Mouse (Mus musculus) CH12.LX (cell line): ENCODE results near the gene Rac1. TPM values are rescaled to one million over a fixed set of nuclear protein-coding genes. Genes with fewer than 3 reads are reported as not detected.

Experiments
- DNase-seq: peaks from one replicate; pipeline ENCODE4 v3.0.0-alpha.2; 2013; ENCODE audit errors: extremely low read depth
- H3K27ac ChIP-seq: 2 replicates; pipeline ENCODE4 v1.5.1; 2012; ENCODE audit warnings: low read depth, mild to moderate bottlenecking, control low read depth, moderate library complexity; ENCODE audit not compliant: insufficient read depth
- H3K27me3 ChIP-seq: replicated peaks from 2 replicates; pipeline ENCODE3; 2012; ENCODE audit warnings: inconsistent platforms
- H3K36me3 ChIP-seq, 2 experiments: replicated peaks in 1 of 2; 2 replicates each; pipeline versions ENCODE3 to v1.6.1; 2012; ENCODE audit warnings: inconsistent platforms in 1 of 2, low read length in 1 of 2, mild to moderate bottlenecking in 1 of 2, mixed read lengths in 1 of 2, moderate library complexity in 1 of 2; ENCODE audit not compliant: control insufficient read depth in 1 of 2, insufficient read depth in 1 of 2
- H3K4me1 ChIP-seq, 2 experiments: 2 replicates each; pipeline ENCODE4 v1.6.1; 2012; ENCODE audit warnings: inconsistent platforms in 1 of 2, moderate library complexity in 1 of 2; ENCODE audit not compliant: insufficient read depth in 2 of 2, control insufficient read depth in 1 of 2
- H3K4me2 ChIP-seq: 2 replicates; pipeline ENCODE4 v1.6.1; 2012; ENCODE audit warnings: low read depth, mild to moderate bottlenecking, control low read depth; ENCODE audit not compliant: poor library complexity, insufficient read depth, severe bottlenecking
- H3K4me3 ChIP-seq, 3 experiments: fragments of 150-350 bp in 1 of 3; sonication (generic) in 1 of 3; replicated peaks in 1 of 3; 2 replicates each; pipeline versions ENCODE3 to v1.5.1; 2011 to 2012; ENCODE audit warnings: low read depth in 2 of 3, low read length in 2 of 3, mild to moderate bottlenecking in 2 of 3, moderate library complexity in 2 of 3, control low read depth in 1 of 3, improper control_type of control experiment in 1 of 3, inconsistent platforms in 1 of 3, mixed read lengths in 1 of 3; ENCODE audit not compliant: poor library complexity in 1 of 3
- H3K79me2 ChIP-seq: replicated peaks from 2 replicates; pipeline ENCODE4 v1.6.1; 2012; ENCODE audit warnings: mild to moderate bottlenecking, moderate library complexity; ENCODE audit not compliant: control insufficient read depth, poor library complexity, insufficient read depth, severe bottlenecking; ENCODE audit errors: extremely low read depth
- H3K9ac ChIP-seq: 2 replicates; pipeline ENCODE4 v1.6.1; 2012; ENCODE audit warnings: low read depth, mild to moderate bottlenecking, control low read depth, moderate library complexity; ENCODE audit not compliant: insufficient read depth
- H3K9me3 ChIP-seq: replicated peaks from 2 replicates; pipeline ENCODE3; 2012; ENCODE audit warnings: low read length, inconsistent platforms, mixed read lengths
- BHLHE40 ChIP-seq: IDR thresholded peaks from 2 replicates; pipeline ENCODE4 v1.6.1; 2011; ENCODE audit warnings: mild to moderate bottlenecking, low read depth, low read length, improper control_type of control experiment
- CHD1 ChIP-seq: IDR thresholded peaks from 2 replicates; pipeline ENCODE4 v1.6.1; 2012; ENCODE audit warnings: low read depth, low read length, improper control_type of control experiment, inconsistent platforms
- CHD2 ChIP-seq: IDR thresholded peaks from 2 replicates; pipeline ENCODE4 v1.6.1; 2011; ENCODE audit warnings: low read length, improper control_type of control experiment
- CTCF ChIP-seq, 2 experiments: IDR thresholded peaks in 1 of 2; conservative IDR thresholded peaks in 1 of 2; 2 replicates each; pipeline ENCODE4 v1.5.1; 2011 to 2012; ENCODE audit warnings: low read depth in 2 of 2, low read length in 2 of 2, improper control_type of control experiment in 1 of 2, inconsistent platforms in 1 of 2, mild to moderate bottlenecking in 1 of 2, moderate library complexity in 1 of 2
- E2F4 ChIP-seq: IDR thresholded peaks from 2 replicates; pipeline ENCODE4 v1.6.1; 2011; ENCODE audit warnings: low read depth, low read length, improper control_type of control experiment; ENCODE audit not compliant: insufficient replicate concordance
- EP300 ChIP-seq: IDR thresholded peaks from 2 replicates; pipeline ENCODE4 v1.6.1; 2011; ENCODE audit warnings: low read length, improper control_type of control experiment
- GABPA ChIP-seq: IDR thresholded peaks from 2 replicates; pipeline ENCODE4 v1.6.1; 2012; ENCODE audit warnings: low read depth, low read length, improper control_type of control experiment, inconsistent platforms; ENCODE audit not compliant: insufficient replicate concordance
- HCFC1 ChIP-seq: IDR thresholded peaks from 2 replicates; pipeline ENCODE4 v1.6.1; 2012; ENCODE audit warnings: low read depth, mild to moderate bottlenecking, inconsistent platforms, low read length, improper control_type of control experiment
- JUN ChIP-seq: IDR thresholded peaks from 2 replicates; pipeline ENCODE4 v1.6.1; 2011; ENCODE audit warnings: low read depth, mild to moderate bottlenecking, low read length, improper control_type of control experiment, moderate library complexity; ENCODE audit not compliant: insufficient read depth
- JUND ChIP-seq: conservative IDR thresholded peaks from 2 replicates; pipeline ENCODE4 v1.6.1; 2011; ENCODE audit warnings: low read depth, low read length, improper control_type of control experiment
- MAX ChIP-seq: IDR thresholded peaks from 2 replicates; pipeline ENCODE4 v1.6.1; 2011; ENCODE audit warnings: low read length, improper control_type of control experiment
- MEF2A ChIP-seq: IDR thresholded peaks from 2 replicates; pipeline ENCODE4 v1.6.1; 2014; ENCODE audit warnings: low read depth, mild to moderate bottlenecking, inconsistent platforms, low read length, improper control_type of control experiment, borderline replicate concordance
- MXI1 ChIP-seq: IDR thresholded peaks from 2 replicates; pipeline ENCODE4 v1.6.1; 2011; ENCODE audit warnings: mild to moderate bottlenecking, low read depth, low read length, improper control_type of control experiment
- MYC ChIP-seq: IDR thresholded peaks from 2 replicates; pipeline ENCODE4 v1.6.1; 2011; ENCODE audit warnings: low read depth, mild to moderate bottlenecking, improper control_type of control experiment, low read length
- NRF1 ChIP-seq: IDR thresholded peaks from 2 replicates; pipeline ENCODE4 v1.6.1; 2014; ENCODE audit warnings: low read depth, mild to moderate bottlenecking, inconsistent platforms, low read length, improper control_type of control experiment, moderate library complexity
- PAX5 ChIP-seq: IDR thresholded peaks from 2 replicates; pipeline ENCODE4 v1.6.1; 2012; ENCODE audit warnings: low read length, inconsistent platforms, mixed read lengths
- POLR2A ChIP-seq: IDR thresholded peaks from 2 replicates; pipeline ENCODE4 v1.6.1; 2011; ENCODE audit warnings: low read depth, mild to moderate bottlenecking, improper control_type of control experiment, low read length
- POLR2AphosphoS2 ChIP-seq: IDR thresholded peaks from 2 replicates; pipeline ENCODE4 v1.6.1; 2011; ENCODE audit warnings: low read depth, low read length, improper control_type of control experiment
- TBP ChIP-seq: conservative IDR thresholded peaks from 2 replicates; pipeline ENCODE4 v1.6.1; 2011; ENCODE audit warnings: low read depth, low read length, improper control_type of control experiment
- TCF12 ChIP-seq: IDR thresholded peaks from 2 replicates; pipeline ENCODE4 v1.6.1; 2014; ENCODE audit warnings: low read depth, mild to moderate bottlenecking, inconsistent platforms, low read length, improper control_type of control experiment
- UBTF ChIP-seq: IDR thresholded peaks from 2 replicates; pipeline ENCODE4 v1.6.1; 2012; ENCODE audit warnings: low read depth, mild to moderate bottlenecking, inconsistent platforms, low read length, improper control_type of control experiment, moderate library complexity
- USF2 ChIP-seq: conservative IDR thresholded peaks from 2 replicates; pipeline ENCODE4 v1.6.1; 2011; ENCODE audit warnings: low read depth, low read length, improper control_type of control experiment
- ZKSCAN1 ChIP-seq: IDR thresholded peaks from 2 replicates; pipeline ENCODE4 v1.6.1; 2012; ENCODE audit warnings: low read depth, inconsistent platforms, low read length, improper control_type of control experiment, borderline replicate concordance
- ZNF384 ChIP-seq: IDR thresholded peaks from 2 replicates; pipeline ENCODE4 v1.6.1; 2012; ENCODE audit warnings: low read depth, low read length, improper control_type of control experiment, inconsistent platforms
- dilution Hi-C: fragments of 300-500 bp; cut with MboI; formaldehyde crosslinking; loops from 2 replicates; pipeline ENCODE4 v1.14.3; 2020; ENCODE audit warnings: low sequenced_read_pairs; ENCODE audit not compliant: extremely low pct_unique_long_range_greater_than_20kb, extremely low pct_ligation_motif_present
- in situ Hi-C: fragments of 300-500 bp; cut with MboI; formaldehyde crosslinking; loops from 3 replicates; pipeline ENCODE4 v1.14.3; 2019; ENCODE audit warnings: low sequenced_read_pairs, low pct_ligation_motif_present, low pct_unique_long_range_greater_than_20kb, mixed read lengths
- polyA plus RNA-seq: library from polyadenylated mRNA; unstranded; fragments of >175 nt; gene quantifications from 2 replicates; pipeline ENCODE4 v1.2.1, GENCODE M21; 2012; ENCODE audit warnings: low read depth; ENCODE audit not compliant: insufficient read length
- total RNA-seq, 2 experiments: library from RNA; depleted of rRNA; stranded (reverse); fragments of 300-350 nt in 1 of 2; fragments of >200 nt in 1 of 2; gene quantifications; 2 replicates each; pipeline ENCODE4 v1.2.3; 2012 to 2014

Gene Rac1
- total and polyA plus RNA-seq, 3 experiments, result 138 to 222 (median 199) TPM

GRCm38 (mm10) chr5:143467931-143468330 is 59.9 kb downstream of the Rac1 start:
- no peak overlapping the region for H3K9ac ChIP-seq
- dilution Hi-C loops, result no loop called here
- H3K4me3 ChIP-seq, result no peak overlapping the region
- TF ChIP-seq TBP (no peak), HCFC1 (no peak), ZNF384 (no peak), BHLHE40 (no peak), POLR2A (no peak), UBTF (no peak), MXI1 (no peak), CHD1 (no peak)
- peaks cover 20 to 54% of the 10 kb centered on the region in 2 experiments for H3K36me3 ChIP-seq
- H3K79me2 ChIP-seq, result peaks cover 16% of the 10 kb centered on the region
- H3K9me3 ChIP-seq, result no peaks in the 10 kb centered on the region
- no peak for DNase-seq
- no peak overlapping the region for H3K4me2 ChIP-seq
- no peaks in the 10 kb centered on the region for H3K27me3 ChIP-seq
- peaks cover 12 to 52% of the 10 kb centered on the region in 2 experiments for H3K4me1 ChIP-seq
- no peak overlapping the region for H3K27ac ChIP-seq
- in situ Hi-C loops, result loop anchor here (5.0 kb wide), 1 partner anchor 34 kb away; no protein-coding TSS in a partner anchor

DNA sequence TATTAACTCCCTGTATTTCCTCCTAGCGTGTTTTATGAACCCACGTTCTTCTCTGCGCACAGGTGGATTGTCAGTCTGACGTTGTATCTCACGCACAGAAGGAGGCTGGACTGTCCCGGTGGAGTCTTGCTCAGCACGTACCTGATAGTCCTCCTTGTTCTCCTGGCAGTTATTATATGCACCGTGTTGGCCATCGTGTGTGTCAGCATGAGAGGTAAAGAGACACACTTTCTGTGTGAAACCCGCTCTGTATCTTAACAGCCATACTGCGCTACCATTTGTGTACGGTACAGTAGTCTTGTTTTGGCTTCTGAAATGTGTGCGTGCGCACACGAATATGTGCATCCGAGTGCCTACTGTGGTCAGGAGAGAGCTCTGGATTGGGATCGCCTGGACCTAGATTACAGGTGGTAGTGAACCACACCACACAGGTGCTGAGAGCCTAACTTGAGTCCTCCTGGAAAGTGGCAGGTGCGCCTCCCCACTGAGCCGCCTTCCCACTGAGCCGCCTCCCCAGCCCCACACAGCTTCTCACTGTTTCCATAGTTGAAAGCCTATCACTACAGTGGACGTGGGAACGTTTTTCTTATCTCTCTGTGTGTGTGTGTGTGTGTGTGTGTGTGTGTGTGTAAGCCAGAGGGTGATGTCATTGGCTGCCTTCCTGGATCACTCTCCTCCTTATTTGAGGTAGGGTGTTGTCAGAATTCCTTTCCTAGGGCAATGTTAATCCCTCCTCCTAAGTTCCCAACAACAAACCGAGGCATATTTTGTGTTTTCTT is 60.8 kb downstream of the Rac1 start:
- H3K4me1 ChIP-seq, result peaks cover 12 to 52% of the 10 kb centered on the region in 2 experiments
- no peak for DNase-seq
- no peaks in the 10 kb centered on the region for H3K9me3 ChIP-seq
- no peak overlapping the region for H3K4me2 ChIP-seq
- in situ Hi-C loops (loop anchor here (5.0 kb wide), 1 partner anchor 35 kb away; no protein-coding TSS in a partner anchor), dilution Hi-C loops (no loop called here)
- TF ChIP-seq MYC (no peak), GABPA (no peak), CTCF (conservative IDR thresholded peaks at IDR 0.05 in 1 of 2, IDR thresholded peaks at IDR 0.05 in 1 of 2; ENCODE audit: low read depth in 2 of 2, low read length in 2 of 2) (no peak), POLR2A (no peak), TCF12 (no peak), MAX (no peak), E2F4 (no peak), JUND (no peak), JUN (no peak), EP300 (no peak), TBP (no peak), USF2 (no peak), MEF2A (no peak), NRF1 (no peak), CHD2 (no peak), ZKSCAN1 (no peak), PAX5 (no peak), POLR2AphosphoS2 (no peak), BHLHE40 (no peak)
- H3K27ac ChIP-seq, result no peak overlapping the region
- peaks cover 16% of the 10 kb centered on the region for H3K79me2 ChIP-seq
- peaks cover 19 to 47% of the 10 kb centered on the region in 2 experiments for H3K36me3 ChIP-seq
- H3K4me3 ChIP-seq, result no peak overlapping the region
- H3K27me3 ChIP-seq, result peaks cover 1% of the 10 kb centered on the region
- H3K9ac ChIP-seq, result no peak overlapping the region
